Mouse (Mus musculus) right cerebral cortex, postnatal 25 days (tissue): ENCODE measurements at regions not wholly inside any gene's neighbourhood (a gene's known extent, or its start where the extent isn't known, plus 50 kb on each side); places are given as distances from the start of the nearest gene placed in this dataset.

Experiments
- DNase-seq: peaks from one replicate; pipeline ENCODE4 v3.0.0; 2022

DNA sequence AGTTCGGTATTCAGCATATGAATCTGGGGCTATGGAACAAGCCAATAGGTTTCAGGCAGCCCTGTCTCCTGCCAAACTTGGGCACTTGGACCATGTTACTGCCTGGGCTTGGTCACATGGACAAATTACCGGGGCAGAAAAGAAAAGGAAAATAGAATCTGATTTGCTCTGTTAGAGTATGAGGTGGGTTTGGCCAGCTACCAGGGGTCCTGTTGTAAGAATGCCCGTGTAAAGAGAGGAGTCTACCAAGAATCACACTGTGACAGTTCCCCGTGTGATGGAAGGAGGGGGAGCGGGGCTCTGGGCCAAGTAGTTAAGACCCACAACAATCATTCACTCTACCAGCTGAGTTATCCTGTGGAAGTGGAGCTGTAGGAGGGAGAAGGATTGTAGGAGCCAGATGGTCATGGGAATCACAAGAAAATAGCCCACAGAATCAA lies 266.2 kb downstream of the Pik3r1 start:
- no peak for DNase-seq

DNA sequence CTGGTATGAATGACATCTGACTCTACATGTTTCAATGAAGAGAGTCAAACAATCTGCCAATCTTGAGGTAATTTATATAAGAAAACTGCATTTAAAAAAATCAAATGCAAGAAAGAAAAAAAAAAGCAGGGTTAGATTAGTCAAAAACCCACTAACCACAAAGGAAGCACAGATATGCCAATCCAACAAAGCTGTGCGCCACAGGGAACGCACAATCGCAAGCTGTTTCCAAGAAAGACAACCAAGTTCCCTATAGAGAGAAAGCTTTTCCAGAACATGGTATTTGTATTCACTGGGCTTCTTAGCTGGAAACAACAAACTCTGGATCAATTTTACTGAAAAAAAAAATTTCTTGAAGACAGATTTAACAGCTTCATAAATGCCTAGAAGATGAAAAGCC lies 267.0 kb downstream of the Pik3r1 start:
- DNase-seq = no peak

- DNase-seq = no peak
Observed at GRCm38 (mm10) chr13:101491835-101492234, 276.2 kb downstream of the Pik3r1 start.

GRCm38 (mm10) chr13:101490961-101491360 lies 277.1 kb downstream of the Pik3r1 start:
- peak; percentile 67 for DNase-seq

GRCm38 (mm10) chr13:101487621-101488020 lies 280.4 kb downstream of the Pik3r1 start:
- peak; percentile 77 for DNase-seq

DNA sequence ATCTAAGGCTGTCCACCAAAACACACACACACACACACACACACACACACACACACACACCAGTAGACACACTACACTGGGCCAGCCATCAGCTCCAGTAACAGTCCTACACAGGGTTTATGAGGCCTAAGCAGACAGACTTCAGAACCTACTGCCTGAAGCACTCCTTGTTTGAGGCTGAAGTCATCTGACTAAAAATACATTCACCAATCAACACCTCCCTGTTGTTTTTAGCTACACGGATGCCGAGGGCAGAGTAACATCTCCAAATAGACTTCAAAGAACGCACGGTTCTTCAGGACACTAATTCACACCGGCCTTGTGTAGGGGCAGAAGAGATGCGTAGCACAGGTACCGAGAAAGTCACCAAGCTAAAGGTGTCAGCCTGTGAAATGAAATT lies 282.2 kb downstream of the Pik3r1 start:
- DNase-seq = no peak

- DNase-seq = no peak
Observed at GRCm38 (mm10) chr13:101483816-101484215, 284.2 kb downstream of the Pik3r1 start.

DNA sequence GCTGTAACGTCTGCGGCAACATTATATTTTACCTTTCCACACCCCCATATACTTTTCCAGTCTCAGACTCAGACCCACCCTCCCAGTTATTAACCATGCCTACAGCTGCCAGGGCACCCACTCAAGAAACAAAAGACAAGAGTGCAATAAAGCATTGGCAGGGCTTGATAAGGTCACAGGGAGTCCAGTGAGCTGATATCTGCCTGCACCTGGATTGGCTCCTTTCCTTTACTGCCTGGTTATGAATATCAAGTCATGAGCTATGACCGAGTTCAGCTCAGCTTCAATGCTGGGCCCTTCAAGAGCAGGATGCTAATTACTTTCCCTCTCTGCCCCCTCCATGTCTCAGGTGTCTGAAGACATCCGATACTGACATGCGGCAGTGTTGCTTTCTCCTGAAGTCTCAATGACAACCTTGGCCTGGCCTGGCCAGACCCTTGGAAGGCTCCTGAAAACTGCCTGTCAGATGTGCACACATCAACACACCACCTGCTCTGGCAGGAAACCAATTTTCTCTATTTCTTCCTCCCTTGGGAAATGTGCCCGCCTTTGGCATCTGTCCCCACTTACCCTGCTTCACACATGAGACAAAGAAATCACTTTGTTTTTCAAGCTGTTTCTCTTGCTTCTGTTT lies 286.3 kb downstream of the Pik3r1 start:
- no peak for DNase-seq

GRCm38 (mm10) chr13:101479297-101479652 lies 288.7 kb downstream of the Pik3r1 start:
- DNase-seq = no peak

DNA sequence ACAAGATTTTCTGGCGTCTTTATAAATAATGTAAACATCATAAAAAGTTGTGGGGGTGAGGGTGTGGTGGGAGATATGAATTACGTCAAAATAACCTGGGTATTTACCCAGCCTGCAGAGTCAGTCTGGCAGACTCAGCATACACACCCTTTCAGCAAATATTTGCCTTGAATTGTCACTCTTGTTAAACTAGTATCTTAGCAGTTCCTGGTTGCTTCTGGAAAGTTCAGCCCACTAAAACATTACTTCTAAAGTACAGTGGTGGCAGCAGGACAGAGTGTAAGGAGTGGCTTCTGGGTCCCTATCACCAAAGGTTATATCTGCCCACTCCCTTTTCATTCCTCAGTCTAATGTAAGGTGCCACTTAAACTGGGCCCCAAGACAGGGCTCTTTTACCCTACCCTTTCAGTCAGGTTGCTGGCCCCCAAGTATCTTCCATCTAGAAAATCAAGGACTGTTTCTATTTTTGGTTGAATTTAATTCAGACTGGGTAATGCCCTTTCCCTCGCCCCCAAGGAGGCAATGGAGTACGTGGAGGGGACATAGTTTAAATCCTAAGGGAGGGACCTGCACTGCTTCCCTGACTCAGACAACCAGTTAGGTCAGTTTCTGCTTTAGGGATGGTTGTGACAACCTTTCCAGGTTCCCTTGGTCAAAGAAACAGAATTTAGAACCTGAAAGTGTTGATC lies 289.3 kb downstream of the Pik3r1 start:
- no peak for DNase-seq

DNA sequence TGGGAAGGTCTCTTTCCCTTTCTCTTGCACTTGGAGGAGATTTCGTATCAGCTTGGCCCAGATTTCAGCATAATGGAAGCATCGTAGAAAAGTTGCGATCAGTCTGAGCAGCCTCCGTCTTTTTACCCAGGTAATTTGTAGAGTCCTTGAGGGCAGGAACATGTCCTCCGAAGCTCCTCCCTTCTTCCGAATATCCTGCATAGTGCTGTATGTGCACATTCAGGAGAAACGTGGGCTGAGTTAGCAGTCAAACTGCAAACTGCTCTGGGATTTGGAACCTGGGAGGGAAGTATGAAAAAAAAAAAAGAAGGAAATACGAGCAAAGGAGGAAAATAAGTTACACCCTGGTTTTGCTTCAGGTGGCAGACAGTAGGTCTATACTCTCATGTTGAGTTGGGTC lies 294.7 kb downstream of the Pik3r1 start:
- no peak for DNase-seq

DNA sequence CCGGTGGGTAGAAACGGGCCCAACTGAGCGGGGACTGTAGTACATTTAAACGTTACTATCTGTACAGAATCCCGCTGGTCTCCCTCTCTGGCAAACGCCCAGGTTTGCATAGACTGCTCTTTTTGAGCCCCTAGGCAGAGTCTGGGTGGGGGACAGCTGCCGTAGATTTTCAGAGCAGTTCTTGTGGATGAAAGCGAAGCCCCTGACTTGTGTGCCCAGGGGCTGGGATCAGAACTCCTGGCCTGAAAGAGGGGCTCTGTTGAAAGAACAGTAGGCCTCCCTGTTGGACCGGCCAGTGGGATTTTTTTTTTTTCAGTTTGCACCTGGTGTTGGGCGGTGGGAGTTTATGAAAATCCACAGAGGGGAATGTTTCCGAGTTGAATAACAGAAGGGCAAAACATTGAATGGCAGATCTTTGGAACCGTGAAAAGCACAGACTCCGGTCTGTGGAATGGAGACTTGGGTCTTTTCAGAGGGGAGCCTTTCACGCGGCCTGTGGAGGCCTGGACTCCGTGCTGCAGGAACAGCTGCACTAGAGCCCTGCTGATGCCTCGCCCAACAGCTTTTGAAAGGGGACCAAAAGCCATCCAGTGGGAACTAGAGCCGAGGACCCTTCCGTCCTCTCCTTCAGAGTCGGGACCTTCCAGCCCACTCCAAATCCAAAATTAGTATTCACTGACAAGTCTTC lies 297.3 kb downstream of the Pik3r1 start:
- no peak for DNase-seq

- no peak for DNase-seq
Observed at GRCm38 (mm10) chr13:101465748-101466127, 302.3 kb downstream of the Pik3r1 start.

GRCm38 (mm10) chr13:101464928-101465747 lies 302.9 kb downstream of the Pik3r1 start:
- DNase-seq = no peak

DNA sequence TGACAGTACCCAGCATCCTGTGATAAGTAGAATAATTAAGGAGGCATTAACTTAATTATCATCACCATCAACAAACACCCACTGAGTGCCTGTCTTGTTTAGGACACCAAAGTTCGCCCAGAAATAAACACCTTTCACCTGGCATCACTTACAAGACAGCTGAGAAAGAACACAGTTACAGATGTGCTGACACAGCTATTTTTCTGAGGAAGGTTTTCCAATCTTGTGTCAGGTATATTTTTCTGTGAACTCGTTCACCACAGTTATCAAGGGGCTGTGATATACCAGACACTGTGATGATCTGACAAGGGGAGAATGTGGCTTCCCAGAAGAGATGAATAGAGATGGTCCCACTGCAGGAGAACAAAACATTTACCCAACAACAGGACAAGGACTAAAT lies 311.1 kb downstream of the Pik3r1 start:
- no peak for DNase-seq

DNA sequence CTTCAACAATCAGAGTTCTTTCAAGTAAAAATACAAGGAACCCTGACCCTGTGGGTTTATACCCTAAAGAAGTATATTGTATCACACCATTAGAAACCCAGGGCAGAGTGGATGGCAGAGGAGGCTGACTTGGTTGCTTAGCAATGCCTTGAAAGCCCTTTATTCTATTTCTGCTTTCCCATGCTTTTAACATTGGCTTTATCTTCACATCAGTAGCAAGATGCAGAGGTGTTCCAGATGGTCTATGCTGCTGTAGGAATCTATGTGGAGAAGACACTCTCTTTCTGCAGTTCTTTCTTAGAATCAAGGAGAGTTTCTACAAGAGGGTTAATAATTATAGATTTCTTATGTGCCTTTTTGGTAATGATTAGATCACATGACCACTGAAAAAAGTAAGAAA lies 313.7 kb downstream of the Pik3r1 start:
- no peak for DNase-seq

- peak; percentile 38 for DNase-seq
Observed at GRCm38 (mm10) chr13:101450501-101450900, 317.5 kb downstream of the Pik3r1 start.

- no peak for DNase-seq
Observed at GRCm38 (mm10) chr13:101439517-101439916, 328.5 kb downstream of the Pik3r1 start.

- DNase-seq = no peak
Observed at GRCm38 (mm10) chr13:101439041-101439440, 329.0 kb downstream of the Pik3r1 start.

GRCm38 (mm10) chr13:101433162-101433561 lies 334.9 kb downstream of the Pik3r1 start:
- DNase-seq = no peak

DNA sequence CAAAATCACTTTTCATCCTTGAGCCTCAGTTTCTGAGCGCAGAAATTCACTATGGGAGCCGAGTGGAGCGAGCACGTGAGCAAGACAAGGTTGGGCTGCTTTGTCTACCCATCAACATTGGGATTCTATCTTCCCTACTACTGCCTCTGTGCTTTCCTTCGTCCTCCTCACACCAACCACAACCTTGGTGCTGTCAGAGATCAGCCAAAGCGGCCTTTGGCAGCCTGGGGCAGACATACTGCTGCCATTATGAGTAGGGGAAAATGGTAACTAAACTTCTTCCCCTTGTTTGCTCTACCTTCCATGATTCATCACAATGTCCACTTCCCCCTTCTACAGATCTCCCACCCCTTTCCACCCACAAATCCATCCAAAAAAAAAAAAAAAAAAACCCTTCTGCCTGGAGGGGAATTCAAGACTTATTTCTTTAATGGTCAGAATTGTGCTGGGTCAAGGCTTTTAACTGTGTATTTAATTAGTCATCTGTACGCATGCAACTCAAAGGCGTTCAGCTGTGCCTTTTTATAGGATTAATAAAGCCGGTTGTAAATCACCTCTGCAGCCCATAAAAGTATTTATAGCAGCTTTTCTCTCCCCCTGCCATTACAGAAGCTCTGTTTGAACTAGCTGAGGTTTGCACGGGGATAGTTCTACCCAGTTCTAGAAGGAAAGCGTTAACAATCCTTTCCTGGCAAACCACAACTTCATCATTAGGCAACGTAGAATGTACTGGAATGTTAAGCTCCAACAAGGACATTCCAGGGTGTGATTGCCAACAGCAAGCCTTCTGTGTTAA lies 340.4 kb downstream of the Pik3r1 start:
- no peak for DNase-seq

GRCm38 (mm10) chr13:101426461-101426860 lies 341.6 kb downstream of the Pik3r1 start:
- no peak for DNase-seq

DNA sequence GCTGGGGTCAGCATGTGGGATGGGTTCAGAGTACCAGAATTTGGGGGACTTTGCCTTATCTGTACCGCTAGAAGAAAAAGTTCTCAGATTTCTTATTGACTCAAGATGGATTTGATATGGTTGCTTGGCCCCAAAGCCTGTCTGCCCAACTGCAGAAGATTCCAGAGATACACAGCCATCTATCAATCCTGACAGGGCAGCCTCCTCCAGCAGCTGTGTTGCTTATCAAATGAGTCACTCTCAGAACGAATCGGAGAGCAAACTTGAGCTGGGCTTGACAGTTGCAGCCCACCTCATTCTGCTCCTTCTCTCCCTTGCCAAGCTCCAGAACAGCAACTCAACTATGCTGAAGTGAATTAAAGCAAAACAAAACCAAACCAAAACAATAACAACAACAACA lies 345.9 kb downstream of the Pik3r1 start:
- DNase-seq = no peak
